Mouse (Mus musculus) erythroid progenitor cell, adult 5-6 weeks (primary cell): ENCODE results near the gene Cul3. TPM values are rescaled to one million over a fixed set of nuclear protein-coding genes. Genes with fewer than 3 reads are reported as not detected.

Experiments
- ATAC-seq: replicated peaks from 2 replicates; pipeline ENCODE4 v1.8.0; 2016; ENCODE audit warnings: moderate number of reproducible peaks, mild to moderate bottlenecking, moderate TSS enrichment, inconsistent platforms; ENCODE audit not compliant: poor library complexity, low FRiP score, severe bottlenecking
- total RNA-seq, 2 experiments: library from RNA; stranded (forward) in 1 of 2; stranded (reverse) in 1 of 2; fragments of 150-400 nt in 1 of 2; fragments of 186-747, 209-891 nt in 1 of 2; gene quantifications; 2 replicates each; pipeline versions ENCODE4 v1.2.3 to v1.2.4; 2015 to 2017; ENCODE audit warnings: low replicate concordance in 2 of 2

The Cul3 gene
- total RNA-seq, 2 experiments from 2014 or later, result 122 to 143 TPM

- ATAC-seq, result no peak
These were observed 15.9 kb downstream of the Cul3 start for GRCm38 (mm10) chr1:80324370-80324769.

- no peak for ATAC-seq
These were observed 24.7 kb downstream of the Cul3 start for GRCm38 (mm10) chr1:80315533-80316045.

DNA sequence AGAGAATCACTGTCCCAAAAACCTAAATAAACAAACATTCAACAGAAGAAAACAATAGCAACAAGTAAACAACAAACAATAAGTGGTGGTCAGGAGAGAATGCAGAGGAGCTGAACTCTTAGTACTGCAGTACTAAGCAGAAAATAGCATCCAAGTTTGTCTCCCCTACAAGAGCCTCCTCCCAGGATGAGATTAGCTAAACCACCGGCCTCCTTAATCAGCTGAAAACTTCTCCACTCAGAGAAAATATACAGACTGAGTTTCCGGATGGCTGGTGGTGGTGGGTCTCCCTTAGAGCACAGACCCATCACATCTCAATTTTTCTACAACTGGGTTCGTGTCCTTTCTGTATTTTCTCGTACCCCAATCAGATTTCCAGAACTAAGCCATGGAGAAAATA is 47.0 kb downstream of the Cul3 start:
- no peak for ATAC-seq

GRCm38 (mm10) chr1:80278731-80279130 is 61.5 kb downstream of the Cul3 start:
- no peak for ATAC-seq

DNA sequence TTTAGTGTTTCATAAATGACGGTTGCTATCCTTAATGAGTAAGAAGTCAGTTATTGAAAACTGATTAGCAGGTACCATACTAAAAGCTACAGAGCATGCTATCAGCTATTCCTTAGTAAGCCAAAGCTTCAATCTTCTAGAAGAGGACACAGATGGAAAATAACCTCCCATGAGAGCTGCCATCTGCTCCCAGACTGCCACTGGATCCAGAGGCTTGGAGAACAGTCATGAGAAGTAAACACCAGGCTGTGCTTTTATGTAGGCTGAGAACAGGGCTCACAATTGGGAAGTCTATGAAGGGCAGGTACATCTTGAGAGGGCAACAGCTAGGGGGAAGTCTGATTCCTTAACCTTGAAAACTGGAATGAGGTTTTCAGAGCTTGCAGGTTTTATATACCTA is 79.8 kb downstream of the Cul3 start:
- ATAC-seq, result no peak

DNA sequence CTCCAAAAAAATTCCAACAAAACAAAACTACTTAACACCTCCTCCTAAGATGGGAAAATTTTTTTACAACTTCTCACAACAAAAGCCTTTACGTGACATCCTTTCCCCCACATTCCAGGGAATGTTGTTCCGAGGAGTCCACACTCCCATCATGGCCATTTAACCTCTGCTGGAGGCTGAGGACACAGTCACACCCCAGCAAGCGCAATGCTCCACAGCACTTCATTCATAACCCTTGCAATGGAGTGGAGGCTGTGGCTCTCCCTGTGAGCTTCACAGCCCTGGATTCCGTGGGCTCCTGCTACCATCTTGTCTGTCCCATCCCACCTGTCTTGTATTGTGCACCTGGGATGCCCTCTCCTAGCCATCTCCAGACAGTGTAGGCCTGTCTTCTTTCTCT is 81.6 kb downstream of the Cul3 start:
- ATAC-seq, result no peak

GRCm38 (mm10) chr1:80253309-80253708 is 87.0 kb downstream of the Cul3 start:
- no peak for ATAC-seq

DNA sequence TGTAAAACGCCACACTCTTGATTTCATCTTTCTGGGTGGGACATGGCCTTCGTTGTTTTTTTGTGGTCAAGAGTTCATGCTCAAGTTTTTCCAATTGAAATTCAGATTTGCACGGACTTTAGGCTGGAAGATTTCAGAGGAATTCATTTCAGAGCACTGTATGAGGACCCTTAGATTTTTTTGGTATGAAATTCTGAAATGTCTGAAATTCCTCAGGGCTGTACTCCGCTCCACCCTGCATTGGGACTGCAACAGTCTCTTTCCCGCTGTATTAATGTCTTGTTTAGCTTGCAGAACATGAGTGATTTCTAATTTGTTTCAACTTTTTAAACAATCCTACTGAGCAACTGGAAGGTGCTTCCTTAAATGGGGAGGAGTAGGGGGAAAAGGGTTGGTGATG is 90.0 kb downstream of the Cul3 start:
- ATAC-seq, result no peak

DNA sequence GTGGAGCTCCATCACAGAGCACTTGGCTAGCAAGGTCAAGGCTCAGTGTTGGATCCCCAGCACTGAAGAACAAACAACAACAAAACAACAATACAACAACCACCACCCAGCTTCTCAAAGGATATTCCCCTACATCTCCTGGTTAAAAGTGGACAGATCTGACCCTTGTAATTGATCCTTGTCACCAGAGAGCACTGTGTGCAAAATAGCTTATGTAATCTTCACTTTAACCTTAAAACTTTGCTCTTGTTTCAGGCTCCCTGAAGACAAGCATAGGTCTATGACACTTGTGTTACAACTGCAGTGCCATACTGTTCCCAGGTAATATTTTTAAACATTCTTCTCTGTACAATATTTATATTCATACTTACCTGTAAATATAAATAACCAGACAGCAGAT is 93.1 kb downstream of the Cul3 start:
- no peak for ATAC-seq

- no peak for ATAC-seq
These were observed 96.2 kb downstream of the Cul3 start for GRCm38 (mm10) chr1:80244123-80244522.

- no peak for ATAC-seq
These were observed 98.7 kb downstream of the Cul3 start for GRCm38 (mm10) chr1:80241579-80241978.

DNA sequence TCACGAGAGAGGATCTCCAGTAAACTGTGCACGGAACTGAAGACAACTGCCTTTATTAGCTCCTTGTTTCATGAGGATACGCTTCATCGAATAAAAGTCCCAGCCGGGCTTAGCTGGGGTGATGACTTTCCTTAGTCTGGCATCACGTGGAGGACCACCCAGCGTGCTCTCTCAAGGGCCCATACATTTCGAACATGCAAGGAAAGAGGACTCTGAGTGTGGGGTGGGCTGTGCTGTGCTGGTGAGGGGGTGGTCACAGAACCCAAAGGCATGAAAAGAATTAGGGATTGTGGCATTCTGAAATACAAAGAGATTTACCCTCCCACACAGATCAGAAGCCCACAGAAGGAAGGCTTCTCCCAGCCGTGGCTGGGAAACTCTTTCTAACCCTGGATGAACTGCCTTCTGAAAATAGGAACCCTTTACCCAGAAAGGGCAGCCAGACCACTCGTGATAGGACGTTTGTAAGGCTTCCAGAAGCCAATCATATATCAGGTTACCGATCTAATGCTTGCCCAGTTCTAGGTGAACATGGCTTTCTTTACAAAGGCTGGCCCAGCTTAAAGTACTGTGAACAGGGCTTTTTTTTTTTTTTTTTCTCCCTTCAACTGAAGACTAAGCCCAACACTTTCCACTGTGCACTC is 100.1 kb downstream of the Cul3 start:
- ATAC-seq, result no peak

- no peak for ATAC-seq
These were observed 100.8 kb downstream of the Cul3 start for GRCm38 (mm10) chr1:80239481-80239880.

- ATAC-seq, result no peak
These were observed 103.2 kb downstream of the Cul3 start for GRCm38 (mm10) chr1:80236951-80237702.

- ATAC-seq, result no peak
These were observed 104.2 kb downstream of the Cul3 start for GRCm38 (mm10) chr1:80236126-80236525.

GRCm38 (mm10) chr1:80230612-80231011 is 109.7 kb downstream of the Cul3 start:
- ATAC-seq, result no peak

- ATAC-seq, result no peak
These were observed 115.4 kb downstream of the Cul3 start for GRCm38 (mm10) chr1:80224839-80225412.

DNA sequence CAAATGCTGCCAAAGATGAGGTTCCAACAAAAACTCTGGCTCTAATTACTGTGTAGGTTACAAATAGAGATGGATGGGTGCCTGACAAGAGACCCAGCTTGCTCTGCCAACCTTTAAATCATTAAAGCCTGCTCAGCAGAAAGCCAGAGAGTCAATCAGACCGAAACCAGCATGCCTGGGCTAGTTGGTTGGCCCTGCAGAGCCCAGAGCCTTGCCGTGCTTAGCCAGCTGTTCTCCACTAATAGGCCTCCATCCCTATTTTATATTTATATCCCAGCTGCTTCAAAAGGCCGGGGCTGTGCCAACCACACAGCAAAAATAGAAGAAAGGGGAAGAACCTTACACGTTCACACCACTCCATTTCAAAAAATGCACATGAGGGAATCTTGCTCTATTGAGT is 119.1 kb downstream of the Cul3 start:
- no peak for ATAC-seq

GRCm38 (mm10) chr1:80218268-80218667 is 122.0 kb downstream of the Cul3 start, which contains the start of gene Fam124b:
TSS of gene Fam124b (minus strand) at chr1:80218473.
- no peak for ATAC-seq
